Mouse (Mus musculus) midbrain, postnatal 0 days (tissue): ENCODE data around the gene Stt3a. TPM values are rescaled to one million over a fixed set of nuclear protein-coding genes. Genes with fewer than 3 reads are reported as not detected.
A peak's percentile ranks its signal among the peaks of the same experiment; 100 is the strongest.

Experiments
- ATAC-seq: fragments of 200-750 bp; cut with Nextera tagmentation; 2 replicates; pipeline ENCODE4 v1.8.0; 2017; ENCODE audit warnings: moderate number of reproducible peaks, mild to moderate bottlenecking, moderate TSS enrichment, moderate library complexity; ENCODE audit not compliant: low FRiP score
- DNase-seq: peaks from one replicate; pipeline ENCODE4 v3.0.0-alpha.2; 2015; ENCODE audit warnings: low spot score
- H3K27ac ChIP-seq: fragments of 300-500 bp; sonication (generic); 2 replicates; pipeline ENCODE4 v1.5.1; 2014; ENCODE audit warnings: low read depth, mild to moderate bottlenecking, low read length, mixed read lengths
- H3K27me3 ChIP-seq: fragments of 300-500 bp; sonication (generic); 2 replicates; pipeline ENCODE4 v1.6.1; 2014; ENCODE audit warnings: low read length, control low read depth, mixed read lengths; ENCODE audit not compliant: insufficient read depth
- H3K36me3 ChIP-seq: fragments of 300-500 bp; sonication (generic); 2 replicates; pipeline ENCODE4 v1.6.1; 2014; ENCODE audit warnings: low read length, control low read depth, mixed read lengths; ENCODE audit not compliant: insufficient read depth
- H3K4me1 ChIP-seq: fragments of 300-500 bp; sonication (generic); 2 replicates; pipeline ENCODE4 v1.6.1; 2014; ENCODE audit warnings: mild to moderate bottlenecking, control low read depth, antibody characterized with exemption, low read length, mixed read lengths; ENCODE audit not compliant: insufficient read depth
- H3K4me2 ChIP-seq: fragments of 300-500 bp; sonication (generic); 2 replicates; pipeline ENCODE4 v1.6.1; 2014; ENCODE audit warnings: low read depth, mild to moderate bottlenecking, low read length, mixed read lengths; ENCODE audit not compliant: poor library complexity, severe bottlenecking
- H3K4me3 ChIP-seq: fragments of 300-500 bp; sonication (generic); 2 replicates; pipeline ENCODE4 v1.5.1; 2014; ENCODE audit warnings: low read depth, mild to moderate bottlenecking, low read length, moderate library complexity
- H3K9ac ChIP-seq: fragments of 300-500 bp; sonication (generic); replicated peaks from 2 replicates; pipeline ENCODE4 v1.6.1; 2014; ENCODE audit warnings: mild to moderate bottlenecking, low read length, moderate library complexity, mixed read lengths; ENCODE audit not compliant: poor library complexity, severe bottlenecking
- H3K9me3 ChIP-seq: fragments of 300-500 bp; sonication (generic); 2 replicates; pipeline ENCODE4 v1.6.1; 2016; ENCODE audit warnings: low read length, control low read depth
- CTCF ChIP-seq: IDR thresholded peaks from 2 replicates; pipeline ENCODE4 v1.5.1; 2016; ENCODE audit warnings: antibody characterized with exemption, mild to moderate bottlenecking
- WGBS: fragments of 180-500 bp; shearing (Covaris S2); extraction: QIAGEN DNeasy Blood & Tissue Kit; methylation state at CpG from one replicate; pipeline ENCODE4 v1.1.7; 2014; 5-methylcytosine and 5-hydroxymethylcytosine counted together
- polyA plus RNA-seq: library from polyadenylated mRNA; unstranded; fragments of >200 nt; fragmentation: Nextera tagmentation; extraction: Ambion mirVana; gene quantifications from 2 replicates; pipeline ENCODE4 v1.2.1, GENCODE M21; 2015
- total RNA-seq: library from RNA; depleted of rRNA; stranded (reverse); fragments of >200 nt; gene quantifications from 2 replicates; pipeline ENCODE4 v1.2.3, GENCODE M21; 2014; rRNA removed

The Stt3a gene
- total and polyA plus RNA-seq, 2 experiments from 2014 or later = 64.4 to 73.6 TPM

DNA sequence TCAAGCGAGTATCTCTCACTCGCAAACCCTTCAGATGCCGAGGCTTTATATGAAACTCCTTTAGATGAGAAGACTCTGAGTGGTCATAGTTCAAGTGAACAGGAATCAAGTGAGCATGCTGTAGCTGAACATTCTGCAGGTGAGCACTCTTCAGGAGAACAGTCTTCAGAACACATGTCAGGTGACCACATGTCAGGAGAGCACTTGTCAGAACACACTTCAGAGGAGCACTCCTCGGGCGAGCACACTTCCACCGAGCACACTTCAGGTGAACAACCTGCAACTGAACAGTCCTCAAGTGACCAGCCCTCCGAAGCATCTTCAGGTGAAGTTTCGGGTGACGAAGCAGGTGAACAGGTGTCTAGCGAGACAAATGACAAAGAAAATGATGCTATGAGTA is 73.2 kb downstream of the Stt3a start:
- ATAC-seq = no peak
- no peak for TF ChIP-seq CTCF
- Histone ChIP-seq H3K4me2 (no peak overlapping the region), H3K27me3 (no peaks in the 10 kb centered on the region), H3K36me3 (no peaks in the 10 kb centered on the region), H3K9me3 (no peaks in the 10 kb centered on the region), H3K27ac (no peak overlapping the region), H3K9ac (no peak overlapping the region), H3K4me1 (no peaks in the 10 kb centered on the region), H3K4me3 (no peak overlapping the region)
- 92% methylated on average over 10 of the region's 10 CpGs for WGBS
- DNase-seq = no peak

DNA sequence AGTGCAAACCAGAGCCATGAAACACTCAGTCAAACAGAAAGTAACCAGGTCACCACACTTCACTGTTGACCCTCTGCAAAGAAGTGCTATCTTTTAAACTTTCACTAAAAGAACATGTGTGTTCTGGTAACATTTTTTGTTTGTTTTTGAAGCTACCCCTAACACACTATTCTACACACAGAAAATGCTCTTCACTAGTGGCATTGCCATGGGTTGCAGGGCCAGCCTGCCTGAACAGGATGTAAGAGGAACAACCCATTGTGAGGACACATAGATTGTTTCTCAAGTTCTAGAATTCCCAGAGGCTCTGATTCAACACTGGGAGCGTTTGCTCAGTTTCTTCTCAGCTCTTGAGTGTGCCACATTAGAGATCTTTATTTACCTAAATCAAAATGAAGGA is 74.6 kb downstream of the Stt3a start, which contains the start of gene Acrv1:
Acrv1 (plus strand) TSS at position 301 of the 400 bp plus-strand sequence.
- Histone ChIP-seq H3K36me3 (no peaks in the 10 kb centered on the region), H3K4me2 (no peak within 1 kb of the TSS), H3K27ac (no peak within 1 kb of the TSS), H3K4me3 (no peak within 1 kb of the TSS), H3K4me1 (no peaks in the 10 kb centered on the region), H3K27me3 (no peaks in the 10 kb centered on the region), H3K9me3 (no peaks in the 10 kb centered on the region), H3K9ac (no peak within 1 kb of the TSS)
- no peak for TF ChIP-seq CTCF
- DNase-seq = no peak
- 73% methylated on average over 1 of the region's 1 CpGs for WGBS
- no peak for ATAC-seq

DNA sequence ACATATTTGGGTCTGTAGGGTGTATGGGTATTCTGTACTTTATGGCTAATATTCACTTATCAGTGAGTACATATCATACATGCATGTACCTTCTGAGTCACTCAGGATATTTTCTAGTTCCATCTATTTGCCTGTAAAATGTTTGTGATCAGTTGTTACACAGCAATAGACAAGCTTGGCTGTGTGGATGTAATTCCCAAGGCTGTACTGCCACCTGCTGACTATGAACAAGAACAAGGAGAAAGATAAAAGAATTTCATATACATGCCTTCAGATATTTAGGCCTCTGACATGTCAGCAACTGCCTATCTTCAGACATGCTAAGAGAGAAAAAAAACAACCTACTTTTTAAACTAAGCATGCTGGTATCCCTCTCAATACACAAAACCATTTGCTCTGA is 80.2 kb downstream of the Stt3a start:
- peak; percentile 52 for TF ChIP-seq CTCF
- H3K4me1 ChIP-seq = no peaks in the 10 kb centered on the region
- H3K9me3 ChIP-seq = no peaks in the 10 kb centered on the region
- ATAC-seq = no peak
- no peaks in the 10 kb centered on the region for H3K36me3 ChIP-seq
- peak; percentile 37 for DNase-seq
- H3K4me2 ChIP-seq = no peak overlapping the region
- H3K4me3 ChIP-seq = no peak overlapping the region
- H3K27me3 ChIP-seq = no peaks in the 10 kb centered on the region
- no peak overlapping the region for H3K9ac ChIP-seq
- H3K27ac ChIP-seq = no peak overlapping the region

DNA sequence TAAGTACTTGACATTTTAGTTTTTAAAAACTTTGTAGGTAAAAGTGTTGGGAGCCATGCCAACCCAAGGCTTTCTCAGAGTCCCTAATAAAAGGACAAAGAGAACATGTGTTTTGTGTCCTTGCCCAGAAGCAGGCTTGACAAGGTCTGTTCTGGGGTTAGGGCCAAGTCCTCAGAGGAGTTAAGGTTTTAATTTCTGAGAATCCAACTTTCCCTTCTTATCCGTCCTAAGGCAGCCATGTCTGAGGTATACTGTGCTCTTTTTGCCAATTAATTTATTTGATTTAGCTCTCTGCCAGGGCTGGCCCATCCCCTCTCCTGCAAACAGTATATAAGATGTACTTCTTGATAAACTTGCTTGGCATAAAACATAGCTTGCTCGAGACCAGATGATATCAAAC is 86.1 kb downstream of the Stt3a start:
- ATAC-seq = no peak
- H3K4me3 ChIP-seq = no peak overlapping the region
- no peak overlapping the region for H3K4me2 ChIP-seq
- no peaks in the 10 kb centered on the region for H3K27me3 ChIP-seq
- no peak for DNase-seq
- no peak overlapping the region for H3K27ac ChIP-seq
- no peak overlapping the region for H3K9ac ChIP-seq
- TF ChIP-seq CTCF = no peak
- 75% methylated on average over 2 of the region's 2 CpGs for WGBS
- no peaks in the 10 kb centered on the region for H3K36me3 ChIP-seq
- no peaks in the 10 kb centered on the region for H3K9me3 ChIP-seq
- no peaks in the 10 kb centered on the region for H3K4me1 ChIP-seq

Other genes starting within 250 kb of the Stt3a start
- gene Gm5615, start 225.7 kb downstream of the Stt3a start, total RNA-seq = not detected in 2 replicates
- not detected in 2 replicates for gene Gm5615, start 225.7 kb downstream of the Stt3a start, polyA plus RNA-seq
- gene Gm17689, start 185.0 kb downstream of the Stt3a start, total RNA-seq = not detected in 2 replicates
- not detected in 2 replicates for gene Gm17689, start 185.0 kb downstream of the Stt3a start, polyA plus RNA-seq
- gene A630095E13Rik, start 124.3 kb downstream of the Stt3a start, total RNA-seq = not detected in 2 replicates
- gene A630095E13Rik, start 124.3 kb downstream of the Stt3a start, polyA plus RNA-seq = not detected in 2 replicates
- gene Acrv1, start 74.5 kb downstream of the Stt3a start, total RNA-seq = not detected in 2 replicates
- not detected in 2 replicates for gene Acrv1, start 74.5 kb downstream of the Stt3a start, polyA plus RNA-seq
- 3.4 and 3.7 TPM in 2 replicates for gene Chek1, start 40.6 kb downstream of the Stt3a start, total RNA-seq
- 1.9 and 2.9 TPM in 2 replicates for gene Chek1, start 40.6 kb downstream of the Stt3a start, polyA plus RNA-seq
- 87.6 and 94.0 TPM in 2 replicates for gene Ei24, start 29.7 kb upstream of the Stt3a start, total RNA-seq
- gene Ei24, start 29.7 kb upstream of the Stt3a start, polyA plus RNA-seq = 103 and 106 TPM in 2 replicates
- gene Fez1, start 54.2 kb upstream of the Stt3a start, total RNA-seq = 371 and 469 TPM in 2 replicates
- gene Fez1, start 54.2 kb upstream of the Stt3a start, polyA plus RNA-seq = 530 and 548 TPM in 2 replicates